8 mouse cellular contexts compared by ENCODE assay signal in the genomic region with DNA sequence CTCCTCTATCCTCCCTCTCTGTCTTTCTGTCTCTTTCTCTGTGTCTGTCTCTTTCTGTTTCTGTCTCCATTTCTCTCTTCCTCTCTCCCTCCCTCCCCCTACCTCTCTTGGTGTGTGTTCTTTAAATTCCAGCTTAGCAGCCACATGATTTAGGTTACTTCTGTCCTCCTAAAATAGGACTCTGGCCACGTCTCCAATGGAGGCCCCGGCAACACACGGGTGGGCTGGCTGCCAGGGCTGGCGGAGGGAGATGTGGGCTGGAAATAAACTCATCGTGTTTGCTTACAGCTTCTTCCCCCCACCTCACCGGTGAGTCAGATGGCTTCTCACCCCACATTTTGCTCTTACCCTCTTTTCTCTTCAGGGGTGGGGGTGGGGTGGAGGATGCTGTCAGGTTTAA.
A peak's percentile ranks its signal among the peaks of the same experiment; 100 is the strongest.
DNase-seq lines count a peak whose midpoint lies in the region; ATAC-seq and TF ChIP-seq lines count a peak whose summit lies in the region.

No protein-coding gene starts in this region.

- H3K9me3 ChIP-seq in liver, postnatal 0 days (ENCODE audit: low read length): no peaks in the 10 kb centered on the region
- no peaks in the 10 kb centered on the region for H3K9me3 ChIP-seq in intestine, embryonic 16.5 days (ENCODE audit: control insufficient read depth, low read length)
- no peaks in the 10 kb centered on the region for H3K9me3 ChIP-seq in limb, embryonic 10.5 days (replicated peaks)

- no peak for TF ChIP-seq EP300 in liver, postnatal 0 days (IDR thresholded peaks at IDR 0.05; ENCODE audit: low read depth)

- WGBS in liver, postnatal 0 days (ENCODE audit: insufficient replicate concordance): 41% methylated on average over 6 of the region's 6 CpGs
- 24% methylated on average over 6 of the region's 6 CpGs for WGBS in intestine, embryonic 16.5 days
- WGBS in limb, embryonic 10.5 days: 59% methylated on average over 6 of the region's 6 CpGs
- 27% methylated on average over 6 of the region's 6 CpGs for WGBS in thymus, adult 2 months

- no peaks in the 10 kb centered on the region for H3K4me1 ChIP-seq in liver, postnatal 0 days (ENCODE audit: insufficient read depth)
- peaks cover 13% of the 10 kb centered on the region for H3K4me1 ChIP-seq in intestine, embryonic 16.5 days (ENCODE audit: control insufficient read depth, insufficient read depth, low read length)
- peaks cover 21% of the 10 kb centered on the region for H3K4me1 ChIP-seq in limb, embryonic 10.5 days
- H3K4me1 ChIP-seq in thymus, adult 2 months (replicated peaks; ENCODE audit: control insufficient read depth, insufficient read depth, low read length): no peaks in the 10 kb centered on the region

- TF ChIP-seq CTCF in liver, postnatal 0 days (IDR thresholded peaks at IDR 0.05; ENCODE audit: low read depth): no peak
- no peak for TF ChIP-seq CTCF in thymus, adult 2 months (IDR thresholded peaks at IDR 0.05; ENCODE audit: borderline replicate concordance, control insufficient read depth, extremely low read depth, insufficient read depth, low read length, poor library complexity)

- no peak for TF ChIP-seq POLR2A in thymus, adult 2 months (IDR thresholded peaks at IDR 0.05; ENCODE audit: control insufficient read depth, extremely low read depth, insufficient read depth, low read length, poor library complexity)

- H3K36me3 ChIP-seq in liver, postnatal 0 days (replicated peaks; ENCODE audit: insufficient read depth, low read length): no peaks in the 10 kb centered on the region
- H3K36me3 ChIP-seq in intestine, embryonic 16.5 days (ENCODE audit: control insufficient read depth, insufficient read depth, low read length): no peaks in the 10 kb centered on the region
- H3K36me3 ChIP-seq in limb, embryonic 10.5 days: no peaks in the 10 kb centered on the region
- H3K36me3 ChIP-seq in thymus, adult 2 months (ENCODE audit: control insufficient read depth, insufficient read depth, low read length): no peaks in the 10 kb centered on the region

- no peak overlapping the region for H3K27ac ChIP-seq in liver, postnatal 0 days (ENCODE audit: low read depth)
- H3K27ac ChIP-seq in intestine, embryonic 16.5 days (ENCODE audit: low read length): 0 out of 2 replicates have a peak overlapping the region, but pooled peaks have one; percentile 50
- peak overlapping the region; percentile 72; the same call in 1 of the 2 replicates for H3K27ac ChIP-seq in limb, embryonic 10.5 days
- H3K27ac ChIP-seq in thymus, adult 2 months (ENCODE audit: control insufficient read depth, insufficient read depth, low read length): no peak overlapping the region

- no peak overlapping the region for H3K4me2 ChIP-seq in liver, postnatal 0 days (ENCODE audit: low read depth, low read length)
- no peak overlapping the region for H3K4me2 ChIP-seq in intestine, embryonic 16.5 days (ENCODE audit: low read depth, low read length)

- no peak overlapping the region for H3K9ac ChIP-seq in liver, postnatal 0 days (replicated peaks)
- 0 out of 2 replicates have a peak overlapping the region, but pooled peaks have one; percentile 7 for H3K9ac ChIP-seq in intestine, embryonic 16.5 days (ENCODE audit: low read depth, low read length)

- peak; percentile 39 for DNase-seq in liver
- DNase-seq in liver, postnatal 0 days: no peak
- DNase-seq in cerebellum, postnatal 14 days: peak; percentile 91 to 95
- DNase-seq in gastrocnemius, postnatal 25 days: peak; percentile 88
- no peak for DNase-seq in limb, embryonic 10.5 days (ENCODE audit: low spot score)
- peak; percentile 75 to 76 for DNase-seq in right cerebral cortex, postnatal 36 days (ENCODE audit: low spot score in 2 of 2)
- DNase-seq in thymus, adult 2 months: no peak

- H3K27me3 ChIP-seq in liver, postnatal 0 days (ENCODE audit: insufficient read depth, low read length): no peaks in the 10 kb centered on the region
- no peaks in the 10 kb centered on the region for H3K27me3 ChIP-seq in intestine, embryonic 16.5 days (replicated peaks; ENCODE audit: control insufficient read depth, insufficient read depth, low read length)
- no peaks in the 10 kb centered on the region for H3K27me3 ChIP-seq in limb, embryonic 10.5 days (ENCODE audit: low read depth, poor library complexity, severe bottlenecking)
- H3K27me3 ChIP-seq in thymus, adult 2 months (ENCODE audit: control insufficient read depth, insufficient read depth, low read length): no peaks in the 10 kb centered on the region

- ATAC-seq in liver, postnatal 0 days: no peak
- ATAC-seq in intestine, embryonic 16.5 days: peak; percentile 51

- no peak overlapping the region for H3K4me3 ChIP-seq in liver, postnatal 0 days (ENCODE audit: low read depth, low read length)
- H3K4me3 ChIP-seq in intestine, embryonic 16.5 days (ENCODE audit: low read length): no peak overlapping the region
- no peak overlapping the region for H3K4me3 ChIP-seq in limb, embryonic 10.5 days
- no peak overlapping the region for H3K4me3 ChIP-seq in thymus, adult 2 months (ENCODE audit: control insufficient read depth, insufficient read depth, low read length)

Comparison
In these comparisons a context has a peak if more than half of its experiments do, and no peak if none do; other contexts are left out.
1. DNase-seq: peak in liver (single experiment), cerebellum, postnatal 14 days (2 of 2), gastrocnemius, postnatal 25 days (single experiment) and right cerebral cortex, postnatal 36 days (2 of 2); none in liver, postnatal 0 days (single experiment), limb, embryonic 10.5 days (single experiment) and thymus, adult 2 months (single experiment).
2. H3K27ac ChIP-seq: peak in intestine, embryonic 16.5 days (single experiment) and limb, embryonic 10.5 days (single experiment); none in liver, postnatal 0 days (single experiment) and thymus, adult 2 months (single experiment).